Mouse (Mus musculus) cortical plate, adult 2 months (tissue): ENCODE measurements around the gene Olfr1410.
A peak's percentile ranks its signal among the peaks of the same experiment; 100 is the strongest.

Experiments used
- CTCF ChIP-seq: fragments of 200-500 bp; IDR thresholded peaks from 2 replicates; pipeline ENCODE4 v1.5.1; 2011; ENCODE audit warnings: mild to moderate bottlenecking, control low read depth, low read length; ENCODE audit not compliant: insufficient read depth; ENCODE audit errors: extremely low read depth
- POLR2A ChIP-seq: fragments of 200-500 bp; IDR thresholded peaks from 2 replicates; pipeline ENCODE4 v1.6.1; 2011; ENCODE audit warnings: mild to moderate bottlenecking, low read length, control low read depth; ENCODE audit not compliant: insufficient read depth; ENCODE audit errors: extremely low read depth

GRCm38 (mm10) chr1:92647752-92648151, 42.2 kb downstream of the Olfr1410 start:
- peak; percentile 87 for TF ChIP-seq CTCF
- no peak for TF ChIP-seq POLR2A
